Mouse (Mus musculus): Measurements from ENCODE around the gene Adam20. TPM values are rescaled to one million over a fixed set of nuclear protein-coding genes. Genes with fewer than 3 reads are reported as not detected.

The Adam20 gene
- polyA plus RNA-seq (2017; shearing (Covaris generic)) = 0.20 TPM

DNA sequence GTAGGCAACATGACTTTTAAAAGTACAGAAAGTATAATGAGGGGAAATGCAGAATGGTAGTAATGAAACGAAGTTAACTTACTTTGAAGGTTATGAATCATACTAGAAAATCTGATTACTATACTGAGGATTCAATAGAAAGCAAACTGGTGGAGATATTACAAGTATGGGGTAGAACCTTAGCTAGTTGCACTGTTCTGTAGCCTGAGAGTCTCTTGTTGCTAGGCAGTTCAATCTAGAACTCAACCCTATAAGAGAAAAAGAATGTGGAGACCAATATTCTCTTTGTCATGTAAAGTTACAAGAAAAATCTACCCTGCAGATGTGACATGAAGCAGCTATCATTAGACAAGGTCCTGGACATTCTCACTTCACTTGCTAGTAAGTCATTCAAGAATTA lies at the start of gene Adam20:
TSS of gene Adam20 (plus strand) at position 301 of the 400 bp plus-strand sequence.

DNA sequence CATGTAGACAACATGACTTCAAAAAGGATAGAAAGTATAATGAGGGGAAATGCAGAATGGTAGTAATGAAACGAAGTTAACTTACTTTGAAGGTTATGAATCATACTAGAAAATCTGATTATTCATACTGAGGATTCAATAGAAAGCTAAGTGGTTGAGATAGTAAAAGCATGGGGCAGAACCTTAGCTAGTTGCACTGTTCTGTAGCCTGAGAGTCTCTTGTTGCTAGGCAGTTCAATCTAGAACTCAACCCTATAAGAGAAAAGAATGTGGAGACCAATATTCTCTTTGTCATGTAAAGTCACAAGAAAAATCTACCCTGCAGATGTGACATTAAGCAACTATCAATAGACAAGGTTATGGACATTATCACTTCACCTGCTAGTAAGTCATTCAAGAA lies 41.2 kb upstream of the Adam20 start, which contains the start of gene Adam25:
TSS of gene Adam25 (plus strand) at position 301 of the 400 bp plus-strand sequence.

Other genes with a start within 250 kb of the Adam20 start
- not detected for gene Adam24, start 118.2 kb upstream of the Adam20 start, polyA plus RNA-seq (2017; shearing (Covaris generic))
- not detected for gene Adam25, start 41.1 kb upstream of the Adam20 start, polyA plus RNA-seq (2017; shearing (Covaris generic))
- not detected for gene Adam39, start 29.7 kb downstream of the Adam20 start, polyA plus RNA-seq (2017; shearing (Covaris generic))